Mouse (Mus musculus) kidney, postnatal 0 days (tissue): ENCODE results near the gene Xrcc6. TPM values are rescaled to one million over a fixed set of nuclear protein-coding genes. Genes with fewer than 3 reads are reported as not detected.
A peak's percentile ranks its signal among the peaks of the same experiment; 100 is the strongest.

Experiments
- ATAC-seq: fragments of 200-750 bp; cut with Nextera tagmentation; replicated peaks from 2 replicates; pipeline ENCODE4 v1.8.0; 2017; ENCODE audit warnings: low read depth, moderate number of reproducible peaks, moderate TSS enrichment, moderate library complexity; ENCODE audit not compliant: low FRiP score
- DNase-seq: peaks from one replicate; pipeline ENCODE4 v3.0.0-alpha.2; 2016; ENCODE audit warnings: low spot score
- H3K27ac ChIP-seq: fragments of 300-500 bp; sonication (generic); 2 replicates; pipeline ENCODE4 v1.5.1; 2014; ENCODE audit warnings: mild to moderate bottlenecking
- H3K27me3 ChIP-seq: fragments of 300-500 bp; sonication (generic); 2 replicates; pipeline ENCODE4 v1.6.1; 2014; ENCODE audit warnings: low read length, mixed read lengths; ENCODE audit not compliant: insufficient read depth
- H3K36me3 ChIP-seq: fragments of 300-500 bp; sonication (generic); 2 replicates; pipeline ENCODE4 v1.6.1; 2014; ENCODE audit warnings: low read length, mixed read lengths; ENCODE audit not compliant: insufficient read depth
- H3K4me1 ChIP-seq: fragments of 300-500 bp; sonication (generic); replicated peaks from 2 replicates; pipeline ENCODE4 v1.6.1; 2014; ENCODE audit warnings: antibody characterized with exemption, low read length, mixed read lengths; ENCODE audit not compliant: insufficient read depth
- H3K4me2 ChIP-seq: fragments of 300-500 bp; sonication (generic); 2 replicates; pipeline ENCODE4 v1.6.1; 2014; ENCODE audit warnings: mild to moderate bottlenecking, low read length, moderate library complexity, mixed read lengths
- H3K4me3 ChIP-seq: fragments of 300-500 bp; sonication (generic); replicated peaks from 2 replicates; pipeline ENCODE4 v1.5.1; 2014; ENCODE audit warnings: low read depth, low read length
- H3K9ac ChIP-seq: fragments of 300-500 bp; sonication (generic); 2 replicates; pipeline ENCODE4 v1.6.1; 2014; ENCODE audit warnings: low read depth, low read length
- H3K9me3 ChIP-seq: fragments of 300-500 bp; sonication (generic); replicated peaks from 2 replicates; pipeline ENCODE4 v1.6.1; 2016; ENCODE audit warnings: low read length, inconsistent platforms, mixed read lengths
- CTCF ChIP-seq: IDR thresholded peaks from 2 replicates; pipeline ENCODE4 v1.5.1; 2016; ENCODE audit warnings: antibody characterized with exemption, low read depth, mild to moderate bottlenecking, moderate library complexity
- WGBS: fragments of 180-500 bp; shearing (Covaris S2); extraction: QIAGEN DNeasy Blood & Tissue Kit; methylation state at CpG from one replicate; pipeline ENCODE4 v1.1.7; 2014; 5-methylcytosine and 5-hydroxymethylcytosine counted together
- polyA plus RNA-seq: library from polyadenylated mRNA; unstranded; fragments of >200 nt; fragmentation: Nextera tagmentation; extraction: Ambion mirVana; gene quantifications from 2 replicates; pipeline ENCODE4 v1.2.1, GENCODE M21; 2015

Gene Xrcc6
- polyA plus RNA-seq, 1 experiment from 2014 or later = 45.2 TPM

- no peaks in the 10 kb centered on the region for H3K9me3 ChIP-seq
- H3K4me1 ChIP-seq = no peaks in the 10 kb centered on the region
- no peak within 1 kb of the TSS for H3K4me3 ChIP-seq
- ATAC-seq = no peak
- no peak within 1 kb of the TSS for H3K9ac ChIP-seq
- TF ChIP-seq CTCF = no peak
- no peaks in the 10 kb centered on the region for H3K27me3 ChIP-seq
- no peak within 1 kb of the TSS for H3K27ac ChIP-seq
- WGBS = 79% methylated on average over 4 of the region's 4 CpGs
- no peak for DNase-seq
- no peak within 1 kb of the TSS for H3K4me2 ChIP-seq
- H3K36me3 ChIP-seq = peaks cover 7% of the 10 kb centered on the region; the same call in 1 of the 2 replicates
These were observed 46.1 kb downstream of the Xrcc6 start, which contains the start of gene Desi1 for GRCm38 (mm10) chr15:82033762-82034161. TSS of gene Desi1 (minus strand) at chr15:82033862.

GRCm38 (mm10) chr15:82035904-82036689, 48.5 kb downstream of the Xrcc6 start:
- DNase-seq = peak; percentile 60
- 78% methylated on average over 12 of the region's 12 CpGs for WGBS

GRCm38 (mm10) chr15:82040650-82041049, 53.0 kb downstream of the Xrcc6 start:
- WGBS = 94% methylated on average over 1 of the region's 1 CpGs
- Histone ChIP-seq H3K36me3 (peaks cover 25% of the 10 kb centered on the region; the same call in 1 of the 2 replicates), H3K4me3 (no peak overlapping the region), H3K9ac (no peak overlapping the region), H3K27ac (no peak overlapping the region), H3K4me1 (0 out of 2 replicates have a peak, but pooled peaks cover under 1% of the 10 kb centered on the region), H3K9me3 (no peaks in the 10 kb centered on the region), H3K4me2 (no peak overlapping the region), H3K27me3 (no peaks in the 10 kb centered on the region)
- ATAC-seq (no peak), DNase-seq (peak; percentile 74)
- TF ChIP-seq CTCF = peak; percentile 85

More at GRCm38 (mm10) chr15:82035904-82036689, 48.5 kb downstream of the Xrcc6 start:
- peak; percentile 60 for TF ChIP-seq CTCF
- H3K4me2 ChIP-seq = no peak overlapping the region
- H3K36me3 ChIP-seq = peaks cover 15% of the 10 kb centered on the region; the same call in 1 of the 2 replicates
- H3K4me1 ChIP-seq = no peaks in the 10 kb centered on the region
- ATAC-seq = no peak
- no peaks in the 10 kb centered on the region for H3K9me3 ChIP-seq
- no peaks in the 10 kb centered on the region for H3K27me3 ChIP-seq
- no peak overlapping the region for H3K9ac ChIP-seq
- no peak overlapping the region for H3K27ac ChIP-seq
- no peak overlapping the region for H3K4me3 ChIP-seq

GRCm38 (mm10) chr15:82044166-82044784, 56.6 kb downstream of the Xrcc6 start:
- Histone ChIP-seq H3K36me3 (peaks cover 21% of the 10 kb centered on the region; the same call in 1 of the 2 replicates), H3K9me3 (no peaks in the 10 kb centered on the region), H3K9ac (no peak overlapping the region), H3K27ac (no peak overlapping the region), H3K4me2 (no peak overlapping the region), H3K4me1 (peaks cover 9% of the 10 kb centered on the region; the same call in 1 of the 2 replicates), H3K4me3 (no peak overlapping the region), H3K27me3 (no peaks in the 10 kb centered on the region)
- ATAC-seq (no peak), DNase-seq (peak; percentile 66)
- TF ChIP-seq CTCF = peak; percentile 56
- 95% methylated on average over 7 of the region's 7 CpGs for WGBS

- 2% methylated on average over 26 of the region's 26 CpGs for WGBS
- TF ChIP-seq CTCF = no peak
- Histone ChIP-seq H3K9me3 (no peaks in the 10 kb centered on the region), H3K4me3 (peak overlapping the region; percentile 96), H3K27ac (peak overlapping the region; percentile 94; the same call in 1 of the 2 replicates), H3K9ac (peak overlapping the region; percentile 96), H3K4me1 (peaks cover 9% of the 10 kb centered on the region; the same call in 1 of the 2 replicates), H3K4me2 (peak overlapping the region; percentile 94), H3K36me3 (peaks cover 11% of the 10 kb centered on the region; the same call in 1 of the 2 replicates), H3K27me3 (no peaks in the 10 kb centered on the region)
- DNase-seq = peak; percentile 21
- ATAC-seq = peak; percentile 47; the same call in 1 of the 2 replicates
These were observed 58.7 kb downstream of the Xrcc6 start for GRCm38 (mm10) chr15:82046246-82046891.
